Mouse (Mus musculus): ENCODE results near the gene Ppp2r3d.

DNA sequence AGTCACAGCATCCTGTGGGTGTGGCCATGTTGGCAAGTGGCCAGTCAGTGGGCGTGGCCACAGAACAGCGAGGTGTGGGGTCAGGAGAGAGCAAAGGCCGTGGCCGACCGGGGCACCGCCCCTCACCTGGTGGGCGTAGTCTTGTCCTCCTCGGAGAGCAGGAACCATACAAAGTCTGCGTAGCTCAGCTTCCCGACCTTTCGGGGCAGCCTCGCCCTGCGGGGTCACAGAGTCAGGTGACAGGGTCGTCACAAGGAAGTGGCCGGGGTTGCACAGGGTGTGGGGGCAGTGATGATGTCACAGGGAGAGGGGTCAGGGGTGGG is 34.2 kb downstream of the Ppp2r3d start:
- TF ChIP-seq POLR2A (IDR thresholded peaks at IDR 0.05; ENCODE audit: low read depth, low read length) (no peak), CTCF (IDR thresholded peaks at IDR 0.05; ENCODE audit: extremely low read depth, insufficient read depth, insufficient read length, insufficient replicate concordance) (no peak)
